Mouse (Mus musculus): ENCODE measurements around the gene Gm20388. TPM values are rescaled to one million over a fixed set of nuclear protein-coding genes. Genes with fewer than 3 reads are reported as not detected.

Gene Gm20388
- polyA plus RNA-seq, 1 experiment from 2014 or later: not detected

DNA sequence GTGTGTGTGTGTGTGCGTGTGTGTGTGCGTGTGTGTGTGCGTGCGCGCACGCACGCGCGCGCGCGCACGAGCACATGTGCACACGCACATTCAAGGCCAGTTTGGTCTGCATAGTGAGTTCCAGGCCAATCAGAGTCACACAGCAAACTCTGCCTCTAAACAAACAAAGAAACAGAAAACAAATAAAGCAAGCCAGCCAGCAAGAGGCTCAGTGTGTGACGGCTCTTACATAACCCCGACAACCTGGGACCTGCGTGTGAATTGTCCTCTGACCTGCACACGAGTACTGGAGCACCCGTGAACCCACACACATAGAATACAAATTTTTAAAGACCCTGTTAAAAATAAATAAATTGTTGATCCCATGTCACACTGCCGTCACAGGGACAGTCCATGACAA, 1488.1 kb downstream of the Gm20388 start:
- no peak for ATAC-seq (ENCODE audit: insufficient number of reproducible peaks, insufficient read depth, low FRiP score, low read depth)
- Histone ChIP-seq H3K4me1 (ENCODE audit: control insufficient read depth in 2 of 2, insufficient read depth in 2 of 2, low read length in 2 of 2) (peaks cover 0 to 3% of the 10 kb centered on the region in 2 experiments; a peak in 1 of 4 replicates), H3K9me3 (ENCODE audit: control insufficient read depth, low read length) (no peaks in the 10 kb centered on the region), H3K4me3 (ENCODE audit: control insufficient read depth in 1 of 2, insufficient read depth in 1 of 2, low read depth in 1 of 2, low read length in 2 of 2) (no peak overlapping the region), H3K9ac (ENCODE audit: low read length) (no peak overlapping the region), H3K36me3 (ENCODE audit: control insufficient read depth, insufficient read depth, low read length) (no peaks in the 10 kb centered on the region), H3K27ac (replicated peaks in 1 of 2; ENCODE audit: control insufficient read depth in 1 of 2, insufficient read depth in 1 of 2, low read depth in 2 of 2, low read length in 2 of 2) (no peak overlapping the region), H3K27me3 (ENCODE audit: control insufficient read depth, insufficient read depth, low read length) (peaks cover 8% of the 10 kb centered on the region; the same call in 1 of the 2 replicates), H3K4me2 (ENCODE audit: low read length) (no peak overlapping the region)
- WGBS: 96% methylated on average over 20 of the region's 20 CpGs

DNA sequence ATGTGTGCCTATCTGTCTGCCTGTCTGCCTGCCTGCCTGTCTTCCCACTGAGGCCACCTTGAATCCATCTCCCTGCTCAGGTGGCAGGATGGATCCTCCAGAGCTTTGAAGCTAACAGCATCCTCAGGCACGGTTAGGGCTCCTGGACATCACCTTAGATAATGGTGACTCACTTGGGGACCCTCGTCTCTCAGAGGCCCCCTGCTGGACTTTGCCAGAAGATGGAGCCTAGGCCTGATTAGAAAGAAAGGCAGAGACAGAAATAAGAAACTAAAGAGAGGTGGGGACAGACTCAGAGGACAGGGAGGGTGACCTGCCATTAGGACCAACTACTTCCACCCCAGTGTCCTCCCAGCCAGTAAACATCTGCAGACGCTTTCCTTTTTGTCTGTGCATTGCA, 1488.5 kb downstream of the Gm20388 start:
- Histone ChIP-seq H3K4me3 (ENCODE audit: control insufficient read depth in 1 of 2, insufficient read depth in 1 of 2, low read depth in 1 of 2, low read length in 2 of 2) (no peak overlapping the region), H3K27me3 (ENCODE audit: control insufficient read depth, insufficient read depth, low read length) (peaks cover 8% of the 10 kb centered on the region; the same call in 1 of the 2 replicates), H3K36me3 (ENCODE audit: control insufficient read depth, insufficient read depth, low read length) (no peaks in the 10 kb centered on the region), H3K4me2 (ENCODE audit: low read length) (no peak overlapping the region), H3K4me1 (ENCODE audit: control insufficient read depth in 2 of 2, insufficient read depth in 2 of 2, low read length in 2 of 2) (peaks cover 0 to 3% of the 10 kb centered on the region in 2 experiments; a peak in 1 of 4 replicates), H3K9ac (ENCODE audit: low read length) (no peak overlapping the region), H3K9me3 (ENCODE audit: control insufficient read depth, low read length) (no peaks in the 10 kb centered on the region), H3K27ac (replicated peaks in 1 of 2; ENCODE audit: control insufficient read depth in 1 of 2, insufficient read depth in 1 of 2, low read depth in 2 of 2, low read length in 2 of 2) (no peak overlapping the region)
- WGBS: 34% methylated on average over 3 of the region's 3 CpGs
- ATAC-seq (ENCODE audit: insufficient number of reproducible peaks, insufficient read depth, low FRiP score, low read depth): no peak

DNA sequence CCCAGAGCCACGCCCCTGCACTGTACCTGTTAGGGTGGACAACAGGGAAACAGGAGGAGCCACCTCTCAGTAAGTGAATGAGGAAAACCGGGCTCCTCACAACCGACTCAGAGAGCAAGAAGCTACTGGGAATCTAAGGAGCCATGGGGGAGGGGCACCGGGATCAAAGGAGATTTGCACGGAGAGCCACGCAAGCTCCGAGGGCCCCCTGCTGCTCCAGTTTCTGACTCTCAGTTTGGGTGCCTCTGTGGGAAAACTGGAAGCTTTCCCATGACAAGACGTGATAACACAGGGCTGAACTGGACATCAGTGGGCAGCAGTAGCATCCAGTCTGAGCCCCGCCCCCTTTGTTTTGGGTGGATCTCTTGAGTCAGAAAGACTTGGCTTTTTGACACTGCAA, 1489.9 kb downstream of the Gm20388 start:
- no peak overlapping the region for H3K27ac ChIP-seq (replicated peaks in 1 of 2; ENCODE audit: control insufficient read depth in 1 of 2, insufficient read depth in 1 of 2, low read depth in 2 of 2, low read length in 2 of 2)
- H3K27me3 ChIP-seq (ENCODE audit: control insufficient read depth, insufficient read depth, low read length): peaks cover 7% of the 10 kb centered on the region; the same call in 1 of the 2 replicates
- 38% methylated on average over 9 of the region's 9 CpGs for WGBS
- no peak overlapping the region for H3K9ac ChIP-seq (ENCODE audit: low read length)
- peaks cover 0 to 3% of the 10 kb centered on the region in 2 experiments; a peak in 1 of 4 replicates for H3K4me1 ChIP-seq (ENCODE audit: control insufficient read depth in 2 of 2, insufficient read depth in 2 of 2, low read length in 2 of 2)
- ATAC-seq (ENCODE audit: insufficient number of reproducible peaks, insufficient read depth, low FRiP score, low read depth): no peak
- H3K4me3 ChIP-seq (ENCODE audit: control insufficient read depth in 1 of 2, insufficient read depth in 1 of 2, low read depth in 1 of 2, low read length in 2 of 2): no peak overlapping the region
- no peaks in the 10 kb centered on the region for H3K36me3 ChIP-seq (ENCODE audit: control insufficient read depth, insufficient read depth, low read length)
- H3K9me3 ChIP-seq (ENCODE audit: control insufficient read depth, low read length): no peaks in the 10 kb centered on the region
- H3K4me2 ChIP-seq (ENCODE audit: low read length): no peak overlapping the region

DNA sequence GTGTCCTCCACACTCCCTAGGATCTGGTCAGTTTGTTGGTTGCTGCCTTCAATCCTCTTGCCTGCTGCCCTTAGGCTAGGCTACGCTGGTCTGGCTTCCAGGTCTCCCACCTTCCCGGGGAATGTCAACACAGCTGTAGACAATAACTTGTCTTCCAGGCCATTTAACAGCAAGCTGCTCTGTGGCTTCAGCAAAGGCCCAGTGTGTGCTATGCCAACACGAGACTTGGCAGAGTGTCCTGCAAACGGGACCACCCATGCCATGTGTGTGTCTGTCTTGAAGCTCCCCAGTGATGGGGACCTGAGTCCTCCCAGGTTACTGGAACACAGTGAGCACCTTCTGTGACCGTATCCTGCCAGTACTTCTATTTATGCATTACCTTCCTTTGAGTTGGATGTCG, 1493.2 kb downstream of the Gm20388 start:
- no peak overlapping the region for H3K4me2 ChIP-seq (ENCODE audit: low read length)
- no peaks in the 10 kb centered on the region; a peak in 1 of 4 replicates for H3K4me1 ChIP-seq (ENCODE audit: control insufficient read depth in 2 of 2, insufficient read depth in 2 of 2, low read length in 2 of 2)
- no peak overlapping the region for H3K9ac ChIP-seq (ENCODE audit: low read length)
- H3K9me3 ChIP-seq (ENCODE audit: control insufficient read depth, low read length): no peaks in the 10 kb centered on the region
- 88% methylated on average over 6 of the region's 6 CpGs for WGBS
- ATAC-seq (ENCODE audit: insufficient number of reproducible peaks, insufficient read depth, low FRiP score, low read depth): no peak
- no peaks in the 10 kb centered on the region for H3K36me3 ChIP-seq (ENCODE audit: control insufficient read depth, insufficient read depth, low read length)
- H3K27me3 ChIP-seq (ENCODE audit: control insufficient read depth, insufficient read depth, low read length): no peaks in the 10 kb centered on the region
- H3K27ac ChIP-seq (replicated peaks in 1 of 2; ENCODE audit: control insufficient read depth in 1 of 2, insufficient read depth in 1 of 2, low read depth in 2 of 2, low read length in 2 of 2): no peak overlapping the region
- H3K4me3 ChIP-seq (ENCODE audit: control insufficient read depth in 1 of 2, insufficient read depth in 1 of 2, low read depth in 1 of 2, low read length in 2 of 2): no peak overlapping the region

DNA sequence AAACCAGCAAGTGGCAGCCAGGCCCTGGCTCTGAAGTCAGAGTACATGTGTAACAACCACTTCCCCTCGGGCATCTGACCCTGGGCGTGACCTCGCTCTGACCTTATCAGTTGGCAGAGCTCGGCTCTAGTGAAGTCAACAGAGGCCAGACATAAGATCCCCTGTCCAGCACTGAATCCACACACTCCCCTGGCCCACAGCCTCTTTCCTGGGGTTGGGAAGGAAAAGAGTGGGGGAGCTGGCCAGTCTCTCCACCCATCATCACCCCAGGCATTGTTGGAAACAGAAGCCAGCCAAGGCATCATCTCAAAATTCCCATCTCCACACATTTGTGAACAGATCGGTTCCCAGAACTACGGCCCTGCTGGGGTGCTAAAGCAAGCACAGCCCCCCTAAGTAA, 1507.4 kb downstream of the Gm20388 start:
- H3K27ac ChIP-seq (replicated peaks in 1 of 2; ENCODE audit: control insufficient read depth in 1 of 2, insufficient read depth in 1 of 2, low read depth in 2 of 2, low read length in 2 of 2): no peak overlapping the region; a peak in 1 of 4 replicates

DNA sequence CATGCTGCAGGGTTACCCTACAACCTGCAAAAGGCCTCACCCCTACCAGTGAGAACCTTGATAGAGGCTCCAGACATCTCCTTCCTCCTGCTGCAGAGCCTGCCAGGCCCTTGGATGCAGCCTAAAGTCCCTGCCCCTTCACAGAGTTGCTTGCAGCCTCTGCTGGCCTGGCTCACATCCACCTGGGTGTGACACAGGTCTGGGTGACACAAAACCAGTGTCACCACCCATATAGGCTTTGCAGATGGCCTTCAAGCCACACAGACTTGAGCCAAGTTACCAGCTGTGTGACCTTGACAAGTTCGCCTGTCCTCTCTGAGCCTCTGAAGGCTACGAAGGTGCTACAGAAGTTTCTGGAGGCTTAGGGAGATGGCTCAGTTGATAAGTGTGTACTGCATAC, 1508.9 kb downstream of the Gm20388 start:
- Histone ChIP-seq H3K27me3 (ENCODE audit: control insufficient read depth, insufficient read depth, low read length) (no peaks in the 10 kb centered on the region), H3K4me3 (ENCODE audit: control insufficient read depth in 1 of 2, insufficient read depth in 1 of 2, low read depth in 1 of 2, low read length in 2 of 2) (no peak overlapping the region), H3K9ac (ENCODE audit: low read length) (no peak overlapping the region), H3K4me2 (ENCODE audit: low read length) (no peak overlapping the region), H3K36me3 (ENCODE audit: control insufficient read depth, insufficient read depth, low read length) (no peaks in the 10 kb centered on the region), H3K27ac (replicated peaks in 1 of 2; ENCODE audit: control insufficient read depth in 1 of 2, insufficient read depth in 1 of 2, low read depth in 2 of 2, low read length in 2 of 2) (no peak overlapping the region), H3K4me1 (ENCODE audit: control insufficient read depth in 2 of 2, insufficient read depth in 2 of 2, low read length in 2 of 2) (peaks cover 11 to 13% of the 10 kb centered on the region in 2 experiments; a peak in 3 of 4 replicates), H3K9me3 (ENCODE audit: control insufficient read depth, low read length) (0 out of 2 replicates have a peak, but pooled peaks cover 4% of the 10 kb centered on the region)
- ATAC-seq (ENCODE audit: insufficient number of reproducible peaks, insufficient read depth, low FRiP score, low read depth): no peak
- 71% methylated on average over 2 of the region's 2 CpGs for WGBS

More for the DNA sequence above, 1507.4 kb downstream of the Gm20388 start:
- WGBS: 18% methylated on average over 6 of the region's 6 CpGs
- Histone ChIP-seq H3K36me3 (ENCODE audit: control insufficient read depth, insufficient read depth, low read length) (no peaks in the 10 kb centered on the region), H3K9me3 (ENCODE audit: control insufficient read depth, low read length) (0 out of 2 replicates have a peak, but pooled peaks cover 4% of the 10 kb centered on the region), H3K9ac (ENCODE audit: low read length) (no peak overlapping the region), H3K4me1 (ENCODE audit: control insufficient read depth in 2 of 2, insufficient read depth in 2 of 2, low read length in 2 of 2) (peaks cover 11 to 13% of the 10 kb centered on the region in 2 experiments; a peak in 3 of 4 replicates), H3K4me3 (ENCODE audit: control insufficient read depth in 1 of 2, insufficient read depth in 1 of 2, low read depth in 1 of 2, low read length in 2 of 2) (no peak overlapping the region), H3K4me2 (ENCODE audit: low read length) (no peak overlapping the region), H3K27me3 (ENCODE audit: control insufficient read depth, insufficient read depth, low read length) (no peaks in the 10 kb centered on the region)
- peak; percentile 62; the same call in 1 of the 2 replicates for ATAC-seq (ENCODE audit: insufficient number of reproducible peaks, insufficient read depth, low FRiP score, low read depth)

DNA sequence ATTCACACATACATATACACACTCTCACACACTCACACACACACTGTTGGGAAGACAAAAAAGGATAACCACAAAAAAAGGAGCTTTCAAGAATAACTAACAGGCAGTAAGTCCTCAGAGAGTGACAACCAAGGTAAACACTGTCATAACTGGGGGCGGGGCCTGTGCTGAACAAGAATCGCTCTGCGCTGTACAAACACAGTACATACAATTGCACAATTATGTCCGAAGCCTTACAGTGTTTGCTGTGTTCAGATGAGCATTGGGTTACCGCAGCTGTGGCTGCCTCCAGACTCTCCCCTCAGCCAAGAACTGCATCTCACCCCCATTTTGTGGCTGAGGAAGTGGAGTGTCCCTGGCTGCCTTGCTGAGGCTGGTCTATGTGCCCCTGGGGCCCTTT, 1510.4 kb downstream of the Gm20388 start:
- H3K27me3 ChIP-seq (ENCODE audit: control insufficient read depth, insufficient read depth, low read length): no peaks in the 10 kb centered on the region
- no peak overlapping the region for H3K9ac ChIP-seq (ENCODE audit: low read length)
- H3K27ac ChIP-seq (replicated peaks in 1 of 2; ENCODE audit: control insufficient read depth in 1 of 2, insufficient read depth in 1 of 2, low read depth in 2 of 2, low read length in 2 of 2): no peak overlapping the region
- no peak for ATAC-seq (ENCODE audit: insufficient number of reproducible peaks, insufficient read depth, low FRiP score, low read depth)
- H3K4me3 ChIP-seq (ENCODE audit: control insufficient read depth in 1 of 2, insufficient read depth in 1 of 2, low read depth in 1 of 2, low read length in 2 of 2): no peak overlapping the region
- no peak overlapping the region for H3K4me2 ChIP-seq (ENCODE audit: low read length)
- WGBS: 90% methylated on average over 5 of the region's 5 CpGs
- H3K9me3 ChIP-seq (ENCODE audit: control insufficient read depth, low read length): 0 out of 2 replicates have a peak, but pooled peaks cover 4% of the 10 kb centered on the region
- H3K36me3 ChIP-seq (ENCODE audit: control insufficient read depth, insufficient read depth, low read length): no peaks in the 10 kb centered on the region
- H3K4me1 ChIP-seq (ENCODE audit: control insufficient read depth in 2 of 2, insufficient read depth in 2 of 2, low read length in 2 of 2): peaks cover 11 to 13% of the 10 kb centered on the region in 2 experiments; a peak in 3 of 4 replicates

DNA sequence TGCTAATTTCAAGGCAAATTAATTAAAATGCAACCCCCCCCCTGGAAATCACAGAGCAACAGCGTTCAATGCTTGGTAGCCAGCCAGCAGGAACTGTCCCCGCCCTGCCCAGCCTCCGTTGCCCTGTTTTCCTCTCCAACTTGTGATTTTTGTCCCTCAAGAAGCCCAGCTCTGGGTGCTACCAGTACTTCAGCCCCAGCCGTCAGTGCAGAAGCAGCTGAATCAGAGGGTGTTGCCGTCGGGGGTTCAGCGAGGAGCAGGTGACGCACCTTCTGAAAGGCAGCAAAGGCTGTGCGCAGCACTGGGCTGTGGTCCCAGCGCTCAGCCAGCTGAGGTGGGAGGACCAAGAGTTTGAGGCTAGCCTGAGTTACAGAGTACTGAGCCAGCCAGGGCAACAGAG, 1513.4 kb downstream of the Gm20388 start:
- H3K4me3 ChIP-seq (ENCODE audit: control insufficient read depth in 1 of 2, insufficient read depth in 1 of 2, low read depth in 1 of 2, low read length in 2 of 2): no peak overlapping the region
- H3K9ac ChIP-seq (ENCODE audit: low read length): no peak overlapping the region
- no peak for ATAC-seq (ENCODE audit: insufficient number of reproducible peaks, insufficient read depth, low FRiP score, low read depth)
- 85% methylated on average over 10 of the region's 10 CpGs for WGBS
- no peak overlapping the region for H3K27ac ChIP-seq (replicated peaks in 1 of 2; ENCODE audit: control insufficient read depth in 1 of 2, insufficient read depth in 1 of 2, low read depth in 2 of 2, low read length in 2 of 2)
- H3K4me1 ChIP-seq (ENCODE audit: control insufficient read depth in 2 of 2, insufficient read depth in 2 of 2, low read length in 2 of 2): no peaks in the 10 kb centered on the region; a peak in 1 of 4 replicates
- no peaks in the 10 kb centered on the region for H3K27me3 ChIP-seq (ENCODE audit: control insufficient read depth, insufficient read depth, low read length)
- H3K36me3 ChIP-seq (ENCODE audit: control insufficient read depth, insufficient read depth, low read length): no peaks in the 10 kb centered on the region
- no peak overlapping the region for H3K4me2 ChIP-seq (ENCODE audit: low read length)
- H3K9me3 ChIP-seq (ENCODE audit: control insufficient read depth, low read length): 0 out of 2 replicates have a peak, but pooled peaks cover 4% of the 10 kb centered on the region

Measured in heart, embryonic 14.5 days (tissue).